18 mouse cellular contexts compared by ENCODE assay signal in genomic region chr8:46332389-46333061, GRCm38 (mm10). TPM values are rescaled to one million over a fixed set of nuclear protein-coding genes. Genes with fewer than 3 reads are reported as not detected.
DNase-seq lines count a peak whose midpoint lies in the region; TF ChIP-seq lines count a peak whose summit lies in the region.
"Had no signal": no experiment of that assay in that cellular context is flagged by ENCODE, and none has a peak within 500 bp of the region (broad histone marks: within the 10 kb centered on the region; RNA-seq: fewer than 3 reads in every experiment).

No protein-coding gene starts in this region.

- no peak for TF ChIP-seq CTCF in kidney, adult 2 months (conservative IDR thresholded peaks at IDR 0.05; ENCODE audit: insufficient read depth, insufficient read length, low read depth, low read length)
- TF ChIP-seq CTCF in bone marrow, adult 2 months (IDR thresholded peaks at IDR 0.05; ENCODE audit: control insufficient read depth, insufficient read depth, low read length) = 0 out of 2 replicates have a peak, but pooled peaks have one; percentile 3

- H3K4me3 ChIP-seq in kidney, adult 2 months (ENCODE audit: insufficient read depth, low read depth, low read length) = no peak overlapping the region
- no peak overlapping the region for H3K4me3 ChIP-seq in bone marrow, adult 2 months (replicated peaks; ENCODE audit: control insufficient read depth, low read depth, low read length)
- H3K4me3 ChIP-seq: embryonic facial prominence, embryonic 15.5 days; heart, embryonic 12.5 days; layer of hippocampus, adult 2 months had no signal

- TF ChIP-seq POLR2A in kidney, adult 2 months (IDR thresholded peaks at IDR 0.05; ENCODE audit: low read depth, low read length) = no peak
- no peak for TF ChIP-seq POLR2A in bone marrow, adult 2 months (IDR thresholded peaks at IDR 0.05; ENCODE audit: borderline replicate concordance, control insufficient read depth, low read depth, low read length)

- peak; percentile 52 to 65 for DNase-seq in cerebellum, postnatal 10 days
- DNase-seq in cerebellum, adult 9-11 months = no peak
- DNase-seq in kidney, adult 2 months = peak; percentile 69
- DNase-seq in kidney, postnatal 4 days = no peak
- DNase-seq in lung, postnatal 10 days = peak; percentile 71
- DNase-seq in thymus, adult 18-20 months = no peak
- no peak for DNase-seq in layer of hippocampus, adult 8-10 months (ENCODE audit: low spot score in 2 of 2)
- DNase-seq: cerebellum, adult 11-12 months had no signal

- H3K27ac ChIP-seq in kidney, adult 2 months (ENCODE audit: insufficient read depth, low read depth, low read length) = no peak overlapping the region
- H3K27ac ChIP-seq in bone marrow, adult 2 months (ENCODE audit: control insufficient read depth, insufficient read depth, low read depth, low read length, poor library complexity) = no peak overlapping the region; the same call in 1 of the 2 replicates
- H3K27ac ChIP-seq: embryonic facial prominence, embryonic 15.5 days; hindbrain, embryonic 14.5 days; layer of hippocampus, adult 2 months; macrophage had no signal

- H3K4me1 ChIP-seq in kidney, adult 2 months (ENCODE audit: control insufficient read depth, insufficient read depth, low read length) = peaks cover 6% of the 10 kb centered on the region; the same call in 1 of the 2 replicates
- H3K4me1 ChIP-seq in bone marrow, adult 2 months (ENCODE audit: control insufficient read depth, insufficient read depth, low read length) = no peaks in the 10 kb centered on the region; the same call in 1 of the 2 replicates
- H3K4me1 ChIP-seq: embryonic facial prominence, embryonic 15.5 days had no signal

- 59% methylated on average over 7 of the region's 7 CpGs for WGBS in kidney, adult 2 months
- 94% methylated on average over 7 of the region's 7 CpGs for WGBS in bone marrow, adult 2 months

- no peaks in the 10 kb centered on the region for H3K36me3 ChIP-seq in kidney, adult 2 months (ENCODE audit: control insufficient read depth, insufficient read depth, low read length)
- H3K36me3 ChIP-seq: embryonic facial prominence, embryonic 15.5 days; heart, embryonic 12.5 days had no signal

- H3K27me3 ChIP-seq in kidney, adult 2 months (replicated peaks; ENCODE audit: control insufficient read depth, insufficient read depth, low read length) = no peaks in the 10 kb centered on the region
- H3K27me3 ChIP-seq: embryonic facial prominence, embryonic 15.5 days; heart, embryonic 12.5 days had no signal

RNA-seq across cellular contexts. Expression of gene Helt, which starts 38.1 kb away (rescaled TPM):
- not detected in 2 replicates for polyA plus RNA-seq in kidney, adult 2 months (2012; rRNA removed)
- polyA plus RNA-seq in bone marrow, adult 2 months (2011; ENCODE audit: insufficient read depth, insufficient read length, low replicate concordance, missing spikeins) = not detected in 2 replicates
- not detected for total RNA-seq in layer of hippocampus, adult 8-10 months (2022)
- total RNA-seq: adrenal gland, postnatal 36 days; layer of hippocampus, adult 2 months; left cerebral cortex, postnatal 25 days had no signal
- polyA plus RNA-seq: heart, embryonic 12.5 days; hindbrain, embryonic 14.5 days; macrophage; neural tube, embryonic 14.5 days; spleen, adult 2 months had no signal

Comparison
In these comparisons a context has a peak if more than half of its experiments do, and no peak if none do; other contexts are left out.
1. DNase-seq: peak in cerebellum, postnatal 10 days (2 of 2), kidney, adult 2 months (single experiment) and lung, postnatal 10 days (single experiment); none in cerebellum, adult 9-11 months (single experiment), kidney, postnatal 4 days (0 of 2), thymus, adult 18-20 months (0 of 2) and layer of hippocampus, adult 8-10 months (0 of 2).